Mouse (Mus musculus) limb, embryonic 11.5 days (tissue): ENCODE results near the gene Arap2. TPM values are rescaled to one million over a fixed set of nuclear protein-coding genes. Genes with fewer than 3 reads are reported as not detected.
A peak's percentile ranks its signal among the peaks of the same experiment; 100 is the strongest.

Experiments used
- ATAC-seq: fragments of 200-750 bp; cut with Nextera tagmentation; 2 replicates; pipeline ENCODE4 v1.8.0; 2017; ENCODE audit warnings: low read depth; ENCODE audit not compliant: insufficient number of reproducible peaks, low FRiP score, low TSS enrichment
- DNase-seq: peaks from one replicate; pipeline ENCODE4 v3.0.0-alpha.2; 2015; ENCODE audit warnings: low spot score
- H3K27ac ChIP-seq: fragments of 300-500 bp; sonication (generic); replicated peaks from 2 replicates; pipeline ENCODE4 v1.5.1; 2014; ENCODE audit warnings: low read depth, mild to moderate bottlenecking, low read length
- H3K27me3 ChIP-seq: fragments of 300-500 bp; sonication (generic); 2 replicates; pipeline ENCODE4 v1.6.1; 2014; ENCODE audit warnings: mild to moderate bottlenecking, low read length, mixed read lengths; ENCODE audit not compliant: control insufficient read depth, insufficient read depth
- H3K36me3 ChIP-seq: fragments of 300-500 bp; sonication (generic); 2 replicates; pipeline ENCODE4 v1.6.1; 2014; ENCODE audit warnings: mild to moderate bottlenecking, low read length, moderate library complexity, mixed read lengths; ENCODE audit not compliant: control insufficient read depth, insufficient read depth
- H3K4me1 ChIP-seq: fragments of 300-500 bp; sonication (generic); 2 replicates; pipeline ENCODE4 v1.6.1; 2014; ENCODE audit warnings: low read length, mixed read lengths; ENCODE audit not compliant: control insufficient read depth, insufficient read depth
- H3K4me2 ChIP-seq: fragments of 300-500 bp; sonication (generic); 2 replicates; pipeline ENCODE4 v1.6.1; 2014; ENCODE audit warnings: low read depth, mild to moderate bottlenecking, moderate library complexity; ENCODE audit not compliant: severe bottlenecking
- H3K4me3 ChIP-seq: fragments of 300-500 bp; sonication (generic); 2 replicates; pipeline ENCODE4 v1.5.1; 2014; ENCODE audit warnings: low read depth, low read length
- H3K9ac ChIP-seq: fragments of 300-500 bp; sonication (generic); 2 replicates; pipeline ENCODE4 v1.6.1; 2014; ENCODE audit warnings: mild to moderate bottlenecking, low read length
- H3K9me3 ChIP-seq: fragments of 300-500 bp; sonication (generic); 2 replicates; pipeline ENCODE4 v1.6.1; 2016; ENCODE audit warnings: low read length; ENCODE audit not compliant: control insufficient read depth
- WGBS: fragments of 180-500 bp; shearing (Covaris S2); extraction: QIAGEN DNeasy Blood & Tissue Kit; methylation state at CpG from one replicate; pipeline ENCODE4 v1.1.7; 2014; 5-methylcytosine and 5-hydroxymethylcytosine counted together
- polyA plus RNA-seq: library from polyadenylated mRNA; unstranded; fragments of >200 nt; fragmentation: Nextera tagmentation; extraction: Ambion mirVana; gene quantifications from 2 replicates; pipeline ENCODE4 v1.2.1, GENCODE M21; 2014

The Arap2 gene
- polyA plus RNA-seq, 1 experiment from 2014 or later: 0.91 TPM

- no peak overlapping the region for H3K27ac ChIP-seq
- no peak overlapping the region for H3K4me2 ChIP-seq
- DNase-seq (no peak), ATAC-seq (no peak)
- 92% methylated on average over 8 of the region's 8 CpGs for WGBS
- no peak overlapping the region for H3K9ac ChIP-seq
- H3K36me3 ChIP-seq: no peaks in the 10 kb centered on the region
- no peaks in the 10 kb centered on the region for H3K4me1 ChIP-seq
- no peaks in the 10 kb centered on the region for H3K9me3 ChIP-seq
- H3K27me3 ChIP-seq: no peaks in the 10 kb centered on the region
- H3K4me3 ChIP-seq: no peak overlapping the region
These were observed 11.8 kb upstream of the Arap2 start for GRCm38 (mm10) chr5:62777804-62778203.

GRCm38 (mm10) chr5:62771775-62772599 is 6.0 kb upstream of the Arap2 start:
- Histone ChIP-seq H3K4me1 (no peaks in the 10 kb centered on the region), H3K9ac (no peak overlapping the region), H3K36me3 (no peaks in the 10 kb centered on the region), H3K4me2 (no peak overlapping the region), H3K4me3 (no peak overlapping the region), H3K9me3 (no peaks in the 10 kb centered on the region), H3K27ac (no peak overlapping the region), H3K27me3 (0 out of 2 replicates have a peak, but pooled peaks cover under 1% of the 10 kb centered on the region)
- no peak for ATAC-seq
- DNase-seq: no peak
- WGBS: 89% methylated on average over 11 of the region's 11 CpGs

GRCm38 (mm10) chr5:62765459-62765783 is 538 bp downstream of the Arap2 start:
- H3K4me2 ChIP-seq: peak overlapping the region; percentile 80
- DNase-seq: no peak
- H3K4me1 ChIP-seq: no peaks in the 10 kb centered on the region
- no peak overlapping the region for H3K27ac ChIP-seq
- peak overlapping the region; percentile 45 for H3K4me3 ChIP-seq
- no peaks in the 10 kb centered on the region for H3K9me3 ChIP-seq
- H3K27me3 ChIP-seq: 0 out of 2 replicates have a peak, but pooled peaks cover 7% of the 10 kb centered on the region
- ATAC-seq: peak; percentile 38; the same call in 1 of the 2 replicates
- peak overlapping the region; percentile 50; the same call in 1 of the 2 replicates for H3K9ac ChIP-seq
- WGBS: 14% methylated on average over 5 of the region's 5 CpGs
- H3K36me3 ChIP-seq: no peaks in the 10 kb centered on the region

- ATAC-seq (no peak), DNase-seq (no peak)
- 78% methylated on average over 5 of the region's 5 CpGs for WGBS
- Histone ChIP-seq H3K4me1 (no peaks in the 10 kb centered on the region), H3K27ac (no peak overlapping the region), H3K27me3 (0 out of 2 replicates have a peak, but pooled peaks cover 7% of the 10 kb centered on the region), H3K9me3 (no peaks in the 10 kb centered on the region), H3K9ac (no peak overlapping the region), H3K36me3 (no peaks in the 10 kb centered on the region), H3K4me2 (no peak overlapping the region), H3K4me3 (no peak overlapping the region)
These were observed 1.8 kb downstream of the Arap2 start for GRCm38 (mm10) chr5:62764161-62764560.

- Histone ChIP-seq H3K36me3 (no peaks in the 10 kb centered on the region), H3K4me2 (no peak overlapping the region), H3K4me3 (no peak overlapping the region), H3K4me1 (no peaks in the 10 kb centered on the region), H3K9ac (no peak overlapping the region), H3K9me3 (no peaks in the 10 kb centered on the region), H3K27ac (no peak overlapping the region), H3K27me3 (0 out of 2 replicates have a peak, but pooled peaks cover 7% of the 10 kb centered on the region)
- ATAC-seq: no peak
- WGBS: 80% methylated on average over 1 of the region's 1 CpGs
- no peak for DNase-seq
These were observed 2.9 kb downstream of the Arap2 start for GRCm38 (mm10) chr5:62763046-62763445.

- ATAC-seq: no peak
- Histone ChIP-seq H3K4me2 (no peak overlapping the region), H3K27me3 (0 out of 2 replicates have a peak, but pooled peaks cover 7% of the 10 kb centered on the region), H3K27ac (no peak overlapping the region), H3K9me3 (no peaks in the 10 kb centered on the region), H3K36me3 (no peaks in the 10 kb centered on the region), H3K4me3 (no peak overlapping the region), H3K9ac (no peak overlapping the region), H3K4me1 (no peaks in the 10 kb centered on the region)
- DNase-seq: no peak
- WGBS: 54% methylated on average over 4 of the region's 4 CpGs
These were observed 3.5 kb downstream of the Arap2 start for GRCm38 (mm10) chr5:62762298-62762960.

- Histone ChIP-seq H3K4me3 (no peak overlapping the region), H3K9me3 (no peaks in the 10 kb centered on the region), H3K4me2 (no peak overlapping the region), H3K4me1 (no peaks in the 10 kb centered on the region), H3K9ac (no peak overlapping the region), H3K36me3 (no peaks in the 10 kb centered on the region), H3K27ac (no peak overlapping the region), H3K27me3 (0 out of 2 replicates have a peak, but pooled peaks cover 3% of the 10 kb centered on the region)
- WGBS: 68% methylated on average over 5 of the region's 5 CpGs
- no peak for ATAC-seq
- DNase-seq: no peak
These were observed 5.0 kb downstream of the Arap2 start for GRCm38 (mm10) chr5:62760791-62761504.

- Histone ChIP-seq H3K4me2 (no peak overlapping the region), H3K9me3 (no peaks in the 10 kb centered on the region), H3K4me3 (no peak overlapping the region), H3K4me1 (no peaks in the 10 kb centered on the region), H3K27me3 (no peaks in the 10 kb centered on the region), H3K9ac (no peak overlapping the region), H3K27ac (no peak overlapping the region), H3K36me3 (no peaks in the 10 kb centered on the region)
- DNase-seq (no peak), ATAC-seq (no peak)
- WGBS: 87% methylated on average over 3 of the region's 3 CpGs
These were observed 10.0 kb downstream of the Arap2 start for GRCm38 (mm10) chr5:62755808-62756527.
